Mouse (Mus musculus) hindbrain, embryonic 10.5 days (tissue): ENCODE results near the gene Rps17. TPM values are rescaled to one million over a fixed set of nuclear protein-coding genes. Genes with fewer than 3 reads are reported as not detected.

Experiments used
- DNase-seq: peaks from one replicate; pipeline ENCODE4 v3.0.0-alpha.2; 2017; ENCODE audit warnings: low spot score
- H3K27ac ChIP-seq: fragments of 300-500 bp; sonication (generic); 2 replicates; pipeline ENCODE4 v1.5.1; 2016; ENCODE audit warnings: mild to moderate bottlenecking, moderate library complexity
- H3K27me3 ChIP-seq: fragments of 300-500 bp; sonication (generic); 2 replicates; pipeline ENCODE4 v1.6.1; 2016; ENCODE audit warnings: mild to moderate bottlenecking; ENCODE audit not compliant: poor library complexity, insufficient read depth, severe bottlenecking
- H3K36me3 ChIP-seq: fragments of 300-500 bp; sonication (generic); 2 replicates; pipeline ENCODE4 v1.6.1; 2016; ENCODE audit warnings: mild to moderate bottlenecking, moderate library complexity
- H3K4me1 ChIP-seq: fragments of 300-500 bp; sonication (generic); replicated peaks from 2 replicates; pipeline ENCODE4 v1.6.1; 2016; ENCODE audit warnings: mild to moderate bottlenecking
- H3K4me3 ChIP-seq: fragments of 300-500 bp; sonication (generic); 2 replicates; pipeline ENCODE4 v1.5.1; 2016; ENCODE audit warnings: mild to moderate bottlenecking, moderate library complexity
- H3K9me3 ChIP-seq: fragments of 300-500 bp; sonication (generic); 2 replicates; pipeline ENCODE4 v1.6.1; 2016; ENCODE audit warnings: mild to moderate bottlenecking, moderate library complexity
- WGBS: fragments of 180-500 bp; shearing (Covaris S2); methylation state at CpG from one replicate; pipeline ENCODE4 v1.1.7; 2016; 5-methylcytosine and 5-hydroxymethylcytosine counted together
- polyA plus RNA-seq: library from polyadenylated mRNA; unstranded; fragments of >200 nt; fragmentation: Nextera tagmentation; extraction: Ambion mirVana; gene quantifications from 2 replicates; pipeline ENCODE4 v1.2.1, GENCODE M21; 2016

The Rps17 gene
- polyA plus RNA-seq, 1 experiment from 2014 or later, result 1,093 TPM

DNA sequence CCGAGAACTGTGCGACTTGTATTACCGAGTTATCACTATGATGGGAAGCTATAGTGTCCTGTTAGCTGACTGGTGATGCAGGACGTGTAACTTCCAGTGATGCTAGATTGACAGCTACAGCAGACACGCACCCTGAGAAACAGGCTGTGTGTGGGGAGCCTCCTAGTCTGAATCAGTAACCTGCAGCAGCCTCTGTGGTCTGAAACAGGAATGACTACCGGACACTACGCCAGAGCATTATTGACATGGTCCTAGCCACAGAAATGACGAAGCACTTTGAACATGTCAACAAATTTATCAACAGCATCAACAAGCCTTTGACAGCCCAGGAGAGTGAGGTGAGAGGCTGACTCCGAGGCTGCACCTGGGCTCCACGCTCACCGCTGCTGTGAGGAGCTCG is 19.0 kb downstream of the Rps17 start:
- Histone ChIP-seq H3K9me3 (no peaks in the 10 kb centered on the region), H3K27me3 (no peaks in the 10 kb centered on the region), H3K4me1 (peaks cover 16% of the 10 kb centered on the region), H3K27ac (no peak overlapping the region), H3K4me3 (no peak overlapping the region), H3K36me3 (peaks cover 22% of the 10 kb centered on the region)
- 90% methylated on average over 12 of the region's 12 CpGs for WGBS
- DNase-seq, result no peak

DNA sequence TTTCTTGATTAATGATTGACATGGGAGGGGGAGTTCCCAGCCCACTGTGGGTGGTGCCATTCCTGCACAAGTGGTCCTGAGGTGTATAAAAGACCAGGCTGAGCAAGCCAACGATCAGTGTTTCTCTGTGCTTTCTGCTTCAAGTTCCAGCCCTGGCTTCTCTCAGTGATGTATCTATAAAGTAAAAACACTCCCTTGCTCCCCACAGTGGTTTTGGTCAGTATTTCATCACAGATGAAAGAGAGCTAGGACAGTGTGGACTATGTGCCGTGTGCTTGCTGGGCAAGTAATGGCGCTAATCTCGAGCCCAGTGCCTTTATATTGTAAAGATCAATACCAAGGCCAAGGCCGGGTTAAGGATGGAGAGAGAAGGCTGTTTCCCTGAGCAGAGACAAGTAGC is 23.3 kb downstream of the Rps17 start:
- H3K27me3 ChIP-seq, result no peaks in the 10 kb centered on the region
- DNase-seq, result no peak
- peaks cover 10% of the 10 kb centered on the region for H3K4me1 ChIP-seq
- H3K9me3 ChIP-seq, result no peaks in the 10 kb centered on the region
- H3K36me3 ChIP-seq, result 0 out of 2 replicates have a peak, but pooled peaks cover 6% of the 10 kb centered on the region
- H3K27ac ChIP-seq, result no peak overlapping the region
- 88% methylated on average over 5 of the region's 5 CpGs for WGBS
- no peak overlapping the region for H3K4me3 ChIP-seq

GRCm38 (mm10) chr7:81319749-81320148 is 25.3 kb downstream of the Rps17 start:
- H3K4me1 ChIP-seq, result peaks cover 8% of the 10 kb centered on the region
- 91% methylated on average over 6 of the region's 6 CpGs for WGBS
- 0 out of 2 replicates have a peak, but pooled peaks cover 5% of the 10 kb centered on the region for H3K36me3 ChIP-seq
- no peak overlapping the region for H3K27ac ChIP-seq
- H3K27me3 ChIP-seq, result no peaks in the 10 kb centered on the region
- H3K9me3 ChIP-seq, result no peaks in the 10 kb centered on the region
- no peak for DNase-seq
- no peak overlapping the region for H3K4me3 ChIP-seq

- no peaks in the 10 kb centered on the region for H3K36me3 ChIP-seq
- no peak overlapping the region for H3K4me3 ChIP-seq
- H3K4me1 ChIP-seq, result no peaks in the 10 kb centered on the region; the same call in 1 of the 2 replicates
- 82% methylated on average over 8 of the region's 8 CpGs for WGBS
- no peak for DNase-seq
- no peak overlapping the region for H3K27ac ChIP-seq
- H3K27me3 ChIP-seq, result no peaks in the 10 kb centered on the region
- no peaks in the 10 kb centered on the region for H3K9me3 ChIP-seq
These were observed 29.5 kb downstream of the Rps17 start for GRCm38 (mm10) chr7:81315583-81315982.

DNA sequence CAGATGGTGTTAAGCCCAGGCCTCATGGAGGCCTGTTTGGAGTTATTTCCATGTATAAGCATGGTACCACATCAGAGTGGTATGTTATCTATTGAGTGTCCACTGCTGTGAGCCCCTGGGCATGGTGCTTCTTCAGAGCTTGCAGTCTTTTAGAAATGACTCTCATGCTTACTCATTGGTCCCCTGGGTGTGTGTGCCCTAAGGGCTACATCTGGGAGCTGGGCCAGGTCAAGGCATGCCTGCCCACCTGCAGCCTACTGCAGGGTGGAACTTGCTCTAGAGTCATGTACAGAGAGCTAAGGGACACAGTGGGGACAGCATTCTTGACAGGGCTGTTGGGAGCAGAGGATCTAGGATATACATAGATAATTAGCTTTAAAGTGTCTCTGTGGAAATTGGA is 33.5 kb downstream of the Rps17 start:
- Histone ChIP-seq H3K4me3 (no peak overlapping the region), H3K27me3 (no peaks in the 10 kb centered on the region), H3K27ac (no peak overlapping the region), H3K9me3 (no peaks in the 10 kb centered on the region), H3K4me1 (no peaks in the 10 kb centered on the region), H3K36me3 (no peaks in the 10 kb centered on the region)
- no peak for DNase-seq

DNA sequence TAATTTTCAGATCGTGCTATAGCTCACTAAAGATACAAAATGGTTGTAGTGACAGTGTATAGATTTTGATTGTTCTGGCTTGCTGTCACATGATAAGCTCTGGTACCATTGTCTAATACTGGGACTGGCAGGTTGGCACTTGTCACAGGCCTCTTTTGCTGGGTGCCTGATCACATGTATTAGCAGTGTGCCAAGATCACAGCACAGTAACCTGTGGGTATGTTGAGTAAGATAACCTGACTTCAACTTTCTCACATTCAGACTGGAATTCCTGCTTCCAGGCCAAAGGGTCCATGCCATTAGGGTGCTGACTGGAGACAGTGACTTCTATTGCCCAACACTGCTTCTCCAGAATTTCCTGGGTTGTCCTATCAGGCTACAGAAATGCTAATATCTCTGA is 33.9 kb downstream of the Rps17 start:
- no peak for DNase-seq
- Histone ChIP-seq H3K36me3 (no peaks in the 10 kb centered on the region), H3K4me3 (no peak overlapping the region), H3K4me1 (no peaks in the 10 kb centered on the region), H3K9me3 (no peaks in the 10 kb centered on the region), H3K27ac (no peak overlapping the region), H3K27me3 (no peaks in the 10 kb centered on the region)
- WGBS, result 88% methylated on average over 1 of the region's 1 CpGs

DNA sequence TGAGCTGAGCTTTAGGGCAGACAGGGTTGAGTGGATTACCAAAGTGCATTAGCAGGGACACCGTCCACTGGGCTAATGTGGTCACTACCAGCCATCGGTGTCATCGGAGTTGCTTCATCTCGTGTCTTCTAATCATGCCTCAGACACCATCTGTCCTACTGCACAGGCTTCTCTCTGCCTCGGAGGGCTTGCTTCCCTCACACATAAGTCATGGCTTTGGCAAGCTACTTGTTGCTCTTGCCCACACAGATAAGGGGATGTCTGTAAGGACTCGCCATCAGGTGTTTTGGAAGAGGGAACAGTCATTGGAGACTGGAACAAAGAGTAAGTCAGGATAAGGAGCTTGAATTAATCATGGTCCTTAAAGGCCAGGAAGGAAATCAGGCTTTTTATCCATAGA is 35.8 kb downstream of the Rps17 start:
- Histone ChIP-seq H3K9me3 (no peaks in the 10 kb centered on the region), H3K36me3 (no peaks in the 10 kb centered on the region), H3K4me3 (no peak overlapping the region), H3K27me3 (no peaks in the 10 kb centered on the region), H3K27ac (no peak overlapping the region), H3K4me1 (no peaks in the 10 kb centered on the region)
- WGBS, result 89% methylated on average over 6 of the region's 6 CpGs
- DNase-seq, result no peak

DNA sequence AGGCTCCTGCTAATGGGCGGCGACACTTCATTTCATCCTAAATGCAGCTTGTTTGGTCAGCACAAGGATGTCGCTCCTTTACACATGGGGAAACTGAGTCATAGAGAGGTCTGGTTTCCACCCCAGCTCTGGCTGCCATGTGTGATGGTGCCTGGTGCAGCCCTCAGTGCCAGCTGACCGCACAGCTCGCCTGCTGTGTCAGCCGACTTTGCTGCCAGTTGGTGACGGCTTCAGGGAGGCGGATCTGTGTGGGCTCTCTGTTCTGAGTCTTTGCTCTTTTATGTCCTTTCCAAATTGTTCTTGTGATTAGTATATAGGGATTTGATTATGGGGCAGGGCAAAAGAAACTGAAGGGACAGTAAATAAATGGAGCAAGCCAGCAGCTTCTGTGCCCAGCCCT is 37.3 kb downstream of the Rps17 start:
- Histone ChIP-seq H3K4me1 (no peaks in the 10 kb centered on the region), H3K4me3 (no peak overlapping the region), H3K27me3 (no peaks in the 10 kb centered on the region), H3K27ac (no peak overlapping the region), H3K36me3 (no peaks in the 10 kb centered on the region), H3K9me3 (no peaks in the 10 kb centered on the region)
- no peak for DNase-seq
- WGBS, result 71% methylated on average over 8 of the region's 8 CpGs

DNA sequence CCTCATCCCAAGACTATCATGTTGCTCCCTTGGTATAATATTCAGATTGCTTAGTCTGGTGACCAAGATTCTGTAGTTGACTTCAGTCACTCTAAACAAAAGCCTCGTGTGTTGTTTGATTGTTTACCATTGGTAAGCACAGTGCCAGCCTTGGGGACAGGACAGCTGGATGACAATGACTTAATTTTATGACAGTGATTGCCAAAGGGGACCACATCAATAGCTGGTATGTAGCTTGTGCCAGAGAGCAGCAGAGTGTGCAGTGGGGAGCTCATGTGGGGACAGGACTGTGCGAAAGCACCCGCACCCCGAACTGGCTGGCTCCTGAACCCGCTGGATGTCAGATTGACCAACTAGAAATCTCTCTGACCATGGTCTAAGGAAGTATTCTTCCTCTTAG is 40.4 kb downstream of the Rps17 start:
- no peak overlapping the region for H3K4me3 ChIP-seq
- H3K4me1 ChIP-seq, result 0 out of 2 replicates have a peak, but pooled peaks cover 3% of the 10 kb centered on the region
- no peaks in the 10 kb centered on the region for H3K27me3 ChIP-seq
- no peaks in the 10 kb centered on the region for H3K9me3 ChIP-seq
- WGBS, result 92% methylated on average over 5 of the region's 5 CpGs
- no peaks in the 10 kb centered on the region for H3K36me3 ChIP-seq
- H3K27ac ChIP-seq, result no peak overlapping the region
- no peak for DNase-seq

DNA sequence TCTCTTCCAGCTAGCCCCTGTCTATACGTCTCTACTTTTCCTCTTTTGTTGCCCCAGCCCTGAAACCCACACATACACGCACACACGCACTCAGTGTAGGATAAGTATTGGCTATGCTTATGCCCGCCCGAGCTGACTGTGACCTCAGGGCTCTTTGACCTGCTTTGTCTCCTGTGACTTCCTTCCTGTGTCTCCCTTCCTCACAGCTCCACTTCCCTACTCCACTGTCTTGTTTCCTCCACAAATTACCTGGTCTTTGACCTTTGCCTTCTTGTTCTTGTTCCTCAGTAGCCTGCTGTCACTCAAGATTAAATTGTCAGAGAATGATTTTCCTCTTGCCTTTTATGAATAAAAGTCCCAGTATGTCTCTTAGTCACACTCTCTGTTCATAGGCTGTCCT is 41.0 kb downstream of the Rps17 start:
- DNase-seq, result no peak
- 0 out of 2 replicates have a peak, but pooled peaks cover 3% of the 10 kb centered on the region for H3K4me1 ChIP-seq
- 82% methylated on average over 5 of the region's 5 CpGs for WGBS
- no peaks in the 10 kb centered on the region for H3K9me3 ChIP-seq
- no peak overlapping the region for H3K4me3 ChIP-seq
- H3K36me3 ChIP-seq, result no peaks in the 10 kb centered on the region
- no peaks in the 10 kb centered on the region for H3K27me3 ChIP-seq
- no peak overlapping the region for H3K27ac ChIP-seq

DNA sequence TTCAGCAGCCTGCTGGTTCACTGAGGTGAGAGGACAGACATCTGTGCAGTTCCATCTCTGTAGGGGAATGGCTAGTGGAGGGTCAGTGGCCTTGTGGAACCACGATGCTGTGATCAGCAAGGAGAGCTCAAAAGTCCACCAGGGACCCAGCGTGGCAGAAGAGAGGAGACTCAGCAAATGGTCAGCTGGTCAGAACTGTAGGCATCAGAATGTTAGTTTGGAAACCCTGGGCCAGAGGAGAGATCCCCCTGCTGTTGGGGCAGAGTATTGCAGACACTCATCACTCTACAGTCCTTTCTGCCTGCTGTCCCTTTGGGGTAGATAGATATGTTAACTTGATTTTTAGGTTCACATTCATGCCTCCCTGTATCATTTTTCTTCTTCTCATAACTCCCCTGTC is 41.4 kb downstream of the Rps17 start:
- Histone ChIP-seq H3K27ac (no peak overlapping the region), H3K36me3 (no peaks in the 10 kb centered on the region), H3K4me3 (no peak overlapping the region), H3K9me3 (no peaks in the 10 kb centered on the region), H3K27me3 (no peaks in the 10 kb centered on the region), H3K4me1 (0 out of 2 replicates have a peak, but pooled peaks cover 3% of the 10 kb centered on the region)
- no peak for DNase-seq
- WGBS, result 92% methylated on average over 2 of the region's 2 CpGs

- no peaks in the 10 kb centered on the region for H3K27me3 ChIP-seq
- H3K36me3 ChIP-seq, result no peaks in the 10 kb centered on the region
- H3K4me3 ChIP-seq, result no peak overlapping the region
- no peak for DNase-seq
- H3K4me1 ChIP-seq, result peaks cover 3% of the 10 kb centered on the region; the same call in 1 of the 2 replicates
- H3K9me3 ChIP-seq, result no peaks in the 10 kb centered on the region
- 53% methylated on average over 7 of the region's 7 CpGs for WGBS
- no peak overlapping the region for H3K27ac ChIP-seq
These were observed 43.7 kb downstream of the Rps17 start for GRCm38 (mm10) chr7:81301323-81301722.

DNA sequence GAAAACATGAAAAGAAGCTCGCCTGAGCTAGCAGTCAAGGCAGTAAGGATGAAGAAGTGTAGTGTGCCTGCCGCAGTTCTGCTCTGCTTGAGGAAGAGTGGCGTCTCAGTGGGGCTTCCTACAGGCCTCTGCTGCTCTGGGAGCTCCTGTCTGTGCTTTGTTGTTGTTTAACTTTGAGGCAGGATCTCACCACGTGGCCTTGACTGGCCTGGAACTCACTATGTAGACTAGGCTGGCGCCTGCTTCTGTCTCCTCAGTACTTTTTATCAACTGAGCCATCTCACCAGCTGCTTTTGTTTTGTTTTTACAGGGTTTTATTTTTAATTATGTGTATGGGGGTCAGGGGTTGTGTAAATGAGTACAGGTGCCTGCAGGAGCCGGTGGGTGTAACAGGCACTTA is 46.8 kb downstream of the Rps17 start:
- 34% methylated on average over 6 of the region's 6 CpGs for WGBS
- Histone ChIP-seq H3K4me3 (no peak overlapping the region), H3K36me3 (no peaks in the 10 kb centered on the region), H3K27me3 (no peaks in the 10 kb centered on the region), H3K27ac (no peak overlapping the region; the same call in 1 of the 2 replicates), H3K9me3 (no peaks in the 10 kb centered on the region), H3K4me1 (peaks cover 3% of the 10 kb centered on the region; the same call in 1 of the 2 replicates)
- DNase-seq, result no peak

- Histone ChIP-seq H3K27me3 (no peaks in the 10 kb centered on the region), H3K36me3 (no peaks in the 10 kb centered on the region), H3K9me3 (no peaks in the 10 kb centered on the region), H3K4me3 (no peak overlapping the region), H3K27ac (no peak overlapping the region), H3K4me1 (no peaks in the 10 kb centered on the region; the same call in 1 of the 2 replicates)
- WGBS, result 85% methylated on average over 2 of the region's 2 CpGs
- DNase-seq, result no peak
These were observed 49.9 kb downstream of the Rps17 start for GRCm38 (mm10) chr7:81295169-81295568.
